In genomic region chr12:101083076-101083838, GRCm38 (mm10) we compare ENCODE assay signal across 1 mouse cellular context.
TF ChIP-seq lines count a peak whose summit lies in the region.

Gene Ppp4r3a, minus strand, starts transcription at chr12:101083702.

TF ChIP-seq in CH12.LX, 34 proteins besides CTCF, POLR2A, EP300 and RAD21 (continued from another document):
- peak; percentile 84 for TF ChIP-seq MAZ (IDR thresholded peaks at IDR 0.05; ENCODE audit: low read depth, low read length)
- TF ChIP-seq ELF1 (IDR thresholded peaks at IDR 0.05; ENCODE audit: low read depth, low read length), result peak; percentile 68
- TF ChIP-seq ZNF384 (IDR thresholded peaks at IDR 0.05; ENCODE audit: low read depth, low read length), result no peak
- 0 out of 2 replicates have a peak, but pooled peaks have one; percentile 51 for TF ChIP-seq CHD1 (IDR thresholded peaks at IDR 0.05; ENCODE audit: low read depth, low read length)
- peak; percentile 77 for TF ChIP-seq POLR2AphosphoS2 (IDR thresholded peaks at IDR 0.05; ENCODE audit: low read depth, low read length)
- no peak for TF ChIP-seq UBTF (IDR thresholded peaks at IDR 0.05; ENCODE audit: low read depth, low read length)
- peak; percentile 84 for TF ChIP-seq SIN3A (IDR thresholded peaks at IDR 0.05; ENCODE audit: low read length)
- peak; percentile 87 for TF ChIP-seq HCFC1 (IDR thresholded peaks at IDR 0.05; ENCODE audit: low read depth, low read length)
